Mouse (Mus musculus) forebrain, embryonic 11.5 days (tissue): ENCODE data around the gene Trio. TPM values are rescaled to one million over a fixed set of nuclear protein-coding genes. Genes with fewer than 3 reads are reported as not detected.

Experiments
- ATAC-seq: fragments of 200-750 bp; cut with Nextera tagmentation; replicated peaks from 2 replicates; pipeline ENCODE4 v1.8.0; 2017; ENCODE audit warnings: moderate TSS enrichment; ENCODE audit not compliant: low FRiP score
- DNase-seq: peaks from one replicate; pipeline ENCODE4 v3.0.0-alpha.2; 2017; ENCODE audit warnings: low spot score
- H3K27ac ChIP-seq: fragments of 300-500 bp; sonication (generic); 2 replicates; pipeline ENCODE4 v1.5.1; 2014; ENCODE audit warnings: low read depth, low read length
- H3K27me3 ChIP-seq: fragments of 300-500 bp; sonication (generic); 2 replicates; pipeline ENCODE4 v1.6.1; 2014; ENCODE audit warnings: mild to moderate bottlenecking, low read length, mixed read lengths; ENCODE audit not compliant: control insufficient read depth, insufficient read depth
- H3K36me3 ChIP-seq: fragments of 300-500 bp; sonication (generic); 2 replicates; pipeline ENCODE4 v1.6.1; 2014; ENCODE audit warnings: mild to moderate bottlenecking, low read length, moderate library complexity, mixed read lengths; ENCODE audit not compliant: control insufficient read depth, insufficient read depth
- H3K4me1 ChIP-seq: fragments of 300-500 bp; sonication (generic); replicated peaks from 2 replicates; pipeline ENCODE4 v1.6.1; 2014; ENCODE audit warnings: low read length, mixed read lengths; ENCODE audit not compliant: control insufficient read depth, insufficient read depth
- H3K4me2 ChIP-seq: fragments of 300-500 bp; sonication (generic); 2 replicates; pipeline ENCODE4 v1.6.1; 2014; ENCODE audit warnings: low read depth, mild to moderate bottlenecking, low read length, moderate library complexity, mixed read lengths; ENCODE audit not compliant: severe bottlenecking
- H3K4me3 ChIP-seq: fragments of 300-500 bp; sonication (generic); 2 replicates; pipeline ENCODE4 v1.5.1; 2014; ENCODE audit warnings: low read depth, low read length
- H3K9ac ChIP-seq: fragments of 300-500 bp; sonication (generic); 2 replicates; pipeline ENCODE4 v1.6.1; 2014; ENCODE audit warnings: low read length
- H3K9me3 ChIP-seq: fragments of 300-500 bp; sonication (generic); 2 replicates; pipeline ENCODE4 v1.6.1; 2016; ENCODE audit warnings: low read length, mixed read lengths; ENCODE audit not compliant: control insufficient read depth
- WGBS: fragments of 180-500 bp; shearing (Covaris S2); extraction: QIAGEN DNeasy Blood & Tissue Kit; methylation state at CpG from one replicate; pipeline ENCODE4 v1.1.7; 2014; 5-methylcytosine and 5-hydroxymethylcytosine counted together
- polyA plus RNA-seq: library from polyadenylated mRNA; unstranded; fragments of >200 nt; fragmentation: Nextera tagmentation; extraction: Ambion mirVana; gene quantifications from 2 replicates; pipeline ENCODE4 v1.2.1, GENCODE M21; 2014

The Trio gene
- polyA plus RNA-seq, 1 experiment from 2014 or later: 41.8 TPM

- Histone ChIP-seq H3K4me1 (peaks cover 2% of the 10 kb centered on the region; the same call in 1 of the 2 replicates), H3K4me2 (no peak overlapping the region), H3K36me3 (no peaks in the 10 kb centered on the region), H3K27ac (no peak overlapping the region), H3K27me3 (no peaks in the 10 kb centered on the region), H3K4me3 (no peak overlapping the region), H3K9ac (no peak overlapping the region), H3K9me3 (no peaks in the 10 kb centered on the region)
- DNase-seq (no peak), ATAC-seq (no peak)
- 90% methylated on average over 7 of the region's 7 CpGs for WGBS
Measured at GRCm38 (mm10) chr15:27684813-27685212, 340.8 kb downstream of the Trio start.

GRCm38 (mm10) chr15:27683206-27683605 is 342.4 kb downstream of the Trio start:
- Histone ChIP-seq H3K27me3 (no peaks in the 10 kb centered on the region; the same call in 1 of the 2 replicates), H3K9ac (no peak overlapping the region), H3K4me1 (peaks cover 2% of the 10 kb centered on the region; the same call in 1 of the 2 replicates), H3K27ac (no peak overlapping the region), H3K9me3 (no peaks in the 10 kb centered on the region), H3K36me3 (no peaks in the 10 kb centered on the region), H3K4me2 (no peak overlapping the region), H3K4me3 (no peak overlapping the region)
- no peak for ATAC-seq
- DNase-seq: no peak
- WGBS: 97% methylated on average over 1 of the region's 1 CpGs

GRCm38 (mm10) chr15:27682619-27683018 is 343.0 kb downstream of the Trio start:
- Histone ChIP-seq H3K9me3 (no peaks in the 10 kb centered on the region), H3K27me3 (no peaks in the 10 kb centered on the region; the same call in 1 of the 2 replicates), H3K4me2 (no peak overlapping the region), H3K36me3 (no peaks in the 10 kb centered on the region), H3K4me3 (no peak overlapping the region), H3K27ac (no peak overlapping the region), H3K4me1 (peaks cover 2% of the 10 kb centered on the region; the same call in 1 of the 2 replicates), H3K9ac (no peak overlapping the region)
- no peak for DNase-seq
- ATAC-seq: no peak
- WGBS: 43% methylated on average over 9 of the region's 9 CpGs

- Histone ChIP-seq H3K27me3 (no peaks in the 10 kb centered on the region; the same call in 1 of the 2 replicates), H3K4me3 (peak within 1 kb of the TSS; percentile 64), H3K36me3 (no peaks in the 10 kb centered on the region), H3K9ac (peak within 1 kb of the TSS; percentile 67), H3K9me3 (no peaks in the 10 kb centered on the region), H3K4me1 (peaks cover 2% of the 10 kb centered on the region; the same call in 1 of the 2 replicates), H3K4me2 (peak within 1 kb of the TSS; percentile 82), H3K27ac (no peak within 1 kb of the TSS)
- DNase-seq (peak; percentile 96), ATAC-seq (peak; percentile 99)
- 2% methylated on average over 58 of the region's 59 CpGs for WGBS
Measured at GRCm38 (mm10) chr15:27681419-27682187, 344.0 kb downstream of the Trio start, which contains the start of gene Otulinl. TSS of gene Otulinl (minus strand) at chr15:27681579.

GRCm38 (mm10) chr15:27680997-27681396 is 344.7 kb downstream of the Trio start:
- DNase-seq (no peak), ATAC-seq (no peak; the same call in 1 of the 2 replicates)
- Histone ChIP-seq H3K36me3 (no peaks in the 10 kb centered on the region), H3K4me1 (peaks cover 6% of the 10 kb centered on the region; the same call in 1 of the 2 replicates), H3K27ac (no peak overlapping the region), H3K4me2 (peak overlapping the region; percentile 82), H3K4me3 (peak overlapping the region; percentile 64), H3K9ac (peak overlapping the region; percentile 67), H3K27me3 (no peaks in the 10 kb centered on the region; the same call in 1 of the 2 replicates), H3K9me3 (no peaks in the 10 kb centered on the region)
- 3% methylated on average over 28 of the region's 28 CpGs for WGBS

Other genes starting within 250 kb of the Trio start
- 0.05 and 0.08 TPM in 2 replicates for gene Dnah5, start 177.9 kb upstream of the Trio start, polyA plus RNA-seq